Mouse (Mus musculus): ENCODE data around the gene Trp73. TPM values are rescaled to one million over a fixed set of nuclear protein-coding genes. Genes with fewer than 3 reads are reported as not detected.

Trp73 gene
- polyA plus RNA-seq, 1 experiment from 2014 or later = 6.6 TPM

DNA sequence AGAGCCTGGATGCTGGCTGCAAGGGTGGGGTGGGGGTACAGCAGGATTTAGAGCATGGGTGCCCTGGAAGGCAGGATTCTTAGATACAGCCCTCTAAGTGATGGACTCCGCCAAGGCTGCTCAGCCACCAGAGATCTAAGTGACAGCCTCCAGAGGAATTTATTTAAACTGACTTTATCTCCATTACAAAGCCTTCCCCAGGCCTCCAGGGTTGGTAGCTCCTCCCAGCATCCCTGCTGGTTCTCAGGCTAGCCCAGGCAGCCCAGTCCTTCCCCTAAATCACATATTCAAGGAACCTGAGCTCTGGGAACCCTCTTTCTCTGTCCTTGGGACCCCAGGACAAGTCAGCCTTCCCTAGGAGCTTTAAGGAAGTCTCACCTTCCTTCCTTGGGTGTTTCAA is 58.0 kb downstream of the Trp73 start:
- 12% methylated on average over 1 of the region's 1 CpGs for WGBS

DNA sequence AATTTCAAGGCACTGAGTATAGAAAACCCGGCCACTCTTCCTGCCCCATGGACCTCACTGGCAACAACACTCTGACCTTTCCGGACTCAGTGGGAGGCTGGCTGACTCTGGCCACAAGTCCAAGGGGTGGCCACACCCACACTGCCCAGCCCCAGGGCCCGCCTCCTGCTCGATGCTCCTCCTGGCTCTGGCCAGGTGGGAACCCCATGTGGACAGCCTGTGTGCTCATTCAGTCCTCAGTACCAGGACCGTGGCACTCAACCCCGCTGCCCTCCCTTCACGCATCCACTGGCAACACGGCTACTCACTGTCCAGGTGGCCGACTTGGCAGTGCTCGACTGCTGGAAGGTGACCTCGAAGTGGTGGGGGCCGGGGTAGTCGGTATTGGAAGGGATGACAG is 59.0 kb downstream of the Trp73 start:
- WGBS = 2% methylated on average over 13 of the region's 13 CpGs
- Histone ChIP-seq H3K27ac (ENCODE audit: low read depth, low read length) (no peak overlapping the region), H3K36me3 (ENCODE audit: control insufficient read depth, insufficient read depth, low read length) (no peaks in the 10 kb centered on the region), H3K4me1 (replicated peaks; ENCODE audit: control insufficient read depth, insufficient read depth, low read length) (peaks cover 3% of the 10 kb centered on the region; the same call in 1 of the 2 replicates), H3K4me2 (ENCODE audit: low read depth, low read length, severe bottlenecking) (no peak overlapping the region), H3K27me3 (ENCODE audit: control insufficient read depth, insufficient read depth, low read length) (peaks cover 17% of the 10 kb centered on the region), H3K4me3 (ENCODE audit: low read depth, low read length) (no peak overlapping the region), H3K9me3 (ENCODE audit: control insufficient read depth, low read length) (no peaks in the 10 kb centered on the region), H3K9ac (ENCODE audit: low read length) (no peak overlapping the region)
- DNase-seq (ENCODE audit: low spot score) = no peak
- ATAC-seq (replicated peaks; ENCODE audit: low FRiP score) = no peak

More for the DNA sequence above, 58.0 kb downstream of the Trp73 start:
- ATAC-seq (replicated peaks; ENCODE audit: low FRiP score) = no peak
- H3K9me3 ChIP-seq (ENCODE audit: control insufficient read depth, low read length) = no peaks in the 10 kb centered on the region
- H3K9ac ChIP-seq (ENCODE audit: low read length) = no peak overlapping the region
- peaks cover 3% of the 10 kb centered on the region; the same call in 1 of the 2 replicates for H3K4me1 ChIP-seq (replicated peaks; ENCODE audit: control insufficient read depth, insufficient read depth, low read length)
- H3K27me3 ChIP-seq (ENCODE audit: control insufficient read depth, insufficient read depth, low read length) = peaks cover 17% of the 10 kb centered on the region
- no peak overlapping the region for H3K4me3 ChIP-seq (ENCODE audit: low read depth, low read length)
- H3K27ac ChIP-seq (ENCODE audit: low read depth, low read length) = no peak overlapping the region
- H3K36me3 ChIP-seq (ENCODE audit: control insufficient read depth, insufficient read depth, low read length) = no peaks in the 10 kb centered on the region
- H3K4me2 ChIP-seq (ENCODE audit: low read depth, low read length, severe bottlenecking) = no peak overlapping the region
- no peak for DNase-seq (ENCODE audit: low spot score)

DNA sequence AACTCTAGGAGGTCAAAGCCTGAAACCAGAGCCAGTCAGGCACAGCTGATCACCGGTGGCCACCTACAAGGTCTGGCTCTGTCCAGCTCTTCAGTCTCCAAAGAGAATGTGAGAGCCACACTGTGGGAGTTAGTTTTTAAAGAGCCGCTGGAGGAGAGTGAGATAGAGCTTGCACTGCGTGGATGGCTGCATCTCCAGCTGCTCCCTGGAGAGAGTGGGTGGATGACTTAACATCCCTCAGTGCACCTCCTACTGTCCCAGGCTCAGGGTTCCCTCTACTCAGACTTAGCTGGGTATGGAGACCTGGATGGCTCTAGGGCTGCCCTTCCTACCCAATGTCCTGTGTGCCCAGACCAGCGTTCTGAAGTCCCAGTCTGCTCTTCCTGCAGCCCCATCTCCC is 59.8 kb downstream of the Trp73 start:
- Histone ChIP-seq H3K4me2 (ENCODE audit: low read depth, low read length, severe bottlenecking) (no peak overlapping the region), H3K9ac (ENCODE audit: low read length) (no peak overlapping the region), H3K4me3 (ENCODE audit: low read depth, low read length) (no peak overlapping the region), H3K27me3 (ENCODE audit: control insufficient read depth, insufficient read depth, low read length) (peaks cover 17% of the 10 kb centered on the region), H3K4me1 (replicated peaks; ENCODE audit: control insufficient read depth, insufficient read depth, low read length) (peaks cover 3% of the 10 kb centered on the region; the same call in 1 of the 2 replicates), H3K36me3 (ENCODE audit: control insufficient read depth, insufficient read depth, low read length) (no peaks in the 10 kb centered on the region), H3K27ac (ENCODE audit: low read depth, low read length) (no peak overlapping the region), H3K9me3 (ENCODE audit: control insufficient read depth, low read length) (no peaks in the 10 kb centered on the region)
- DNase-seq (ENCODE audit: low spot score) (no peak), ATAC-seq (replicated peaks; ENCODE audit: low FRiP score) (no peak)
- WGBS = 56% methylated on average over 4 of the region's 4 CpGs

- H3K27me3 ChIP-seq (ENCODE audit: control insufficient read depth, insufficient read depth, low read length) = peaks cover 22% of the 10 kb centered on the region
- H3K4me2 ChIP-seq (ENCODE audit: low read depth, low read length, severe bottlenecking) = no peak overlapping the region
- H3K4me1 ChIP-seq (replicated peaks; ENCODE audit: control insufficient read depth, insufficient read depth, low read length) = no peaks in the 10 kb centered on the region
- ATAC-seq (replicated peaks; ENCODE audit: low FRiP score) (no peak), DNase-seq (ENCODE audit: low spot score) (no peak)
- no peaks in the 10 kb centered on the region for H3K9me3 ChIP-seq (ENCODE audit: control insufficient read depth, low read length)
- H3K36me3 ChIP-seq (ENCODE audit: control insufficient read depth, insufficient read depth, low read length) = no peaks in the 10 kb centered on the region
- no peak overlapping the region for H3K27ac ChIP-seq (ENCODE audit: low read depth, low read length)
- no peak overlapping the region for H3K9ac ChIP-seq (ENCODE audit: low read length)
- WGBS = 22% methylated on average over 15 of the region's 16 CpGs
- no peak overlapping the region for H3K4me3 ChIP-seq (ENCODE audit: low read depth, low read length)
Measured at GRCm38 (mm10) chr4:154071941-154072340, 68.1 kb downstream of the Trp73 start.

DNA sequence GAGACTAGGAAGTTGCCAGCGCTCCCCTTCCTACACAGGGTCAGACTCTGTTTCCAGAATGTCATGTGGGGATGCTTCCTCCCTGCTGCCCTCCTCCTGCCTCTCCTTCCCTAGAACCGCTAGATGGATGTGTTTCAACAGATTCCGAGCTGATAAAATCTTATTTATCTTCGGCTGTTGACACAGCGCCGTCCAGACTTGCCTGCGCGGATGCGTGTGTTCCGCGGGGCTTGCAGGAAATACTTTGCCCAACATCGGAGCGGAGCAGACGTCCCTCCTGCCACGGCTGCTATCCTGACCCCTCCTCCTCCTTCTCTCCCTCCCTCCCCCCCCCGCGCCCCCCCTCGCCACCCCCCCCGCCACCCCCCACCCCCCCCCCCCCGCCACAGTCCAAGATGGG is 68.5 kb downstream of the Trp73 start:
- DNase-seq (ENCODE audit: low spot score) = no peak
- Histone ChIP-seq H3K4me1 (replicated peaks; ENCODE audit: control insufficient read depth, insufficient read depth, low read length) (no peaks in the 10 kb centered on the region), H3K27ac (ENCODE audit: low read depth, low read length) (no peak overlapping the region), H3K9ac (ENCODE audit: low read length) (no peak overlapping the region), H3K4me3 (ENCODE audit: low read depth, low read length) (no peak overlapping the region), H3K9me3 (ENCODE audit: control insufficient read depth, low read length) (no peaks in the 10 kb centered on the region), H3K27me3 (ENCODE audit: control insufficient read depth, insufficient read depth, low read length) (peaks cover 22% of the 10 kb centered on the region), H3K4me2 (ENCODE audit: low read depth, low read length, severe bottlenecking) (peak overlapping the region; percentile 26; the same call in 1 of the 2 replicates), H3K36me3 (ENCODE audit: control insufficient read depth, insufficient read depth, low read length) (no peaks in the 10 kb centered on the region)
- under 1% methylated on average over 15 of the region's 20 CpGs for WGBS
- no peak for ATAC-seq (replicated peaks; ENCODE audit: low FRiP score)

GRCm38 (mm10) chr4:154070896-154071295 is 69.1 kb downstream of the Trp73 start:
- Histone ChIP-seq H3K9ac (ENCODE audit: low read length) (no peak overlapping the region), H3K4me2 (ENCODE audit: low read depth, low read length, severe bottlenecking) (no peak overlapping the region), H3K36me3 (ENCODE audit: control insufficient read depth, insufficient read depth, low read length) (no peaks in the 10 kb centered on the region), H3K9me3 (ENCODE audit: control insufficient read depth, low read length) (no peaks in the 10 kb centered on the region), H3K4me1 (replicated peaks; ENCODE audit: control insufficient read depth, insufficient read depth, low read length) (no peaks in the 10 kb centered on the region), H3K27ac (ENCODE audit: low read depth, low read length) (no peak overlapping the region), H3K4me3 (ENCODE audit: low read depth, low read length) (no peak overlapping the region), H3K27me3 (ENCODE audit: control insufficient read depth, insufficient read depth, low read length) (peaks cover 22% of the 10 kb centered on the region)
- ATAC-seq (replicated peaks; ENCODE audit: low FRiP score) (no peak), DNase-seq (ENCODE audit: low spot score) (no peak)
- WGBS = under 1% methylated on average over 5 of the region's 5 CpGs

DNA sequence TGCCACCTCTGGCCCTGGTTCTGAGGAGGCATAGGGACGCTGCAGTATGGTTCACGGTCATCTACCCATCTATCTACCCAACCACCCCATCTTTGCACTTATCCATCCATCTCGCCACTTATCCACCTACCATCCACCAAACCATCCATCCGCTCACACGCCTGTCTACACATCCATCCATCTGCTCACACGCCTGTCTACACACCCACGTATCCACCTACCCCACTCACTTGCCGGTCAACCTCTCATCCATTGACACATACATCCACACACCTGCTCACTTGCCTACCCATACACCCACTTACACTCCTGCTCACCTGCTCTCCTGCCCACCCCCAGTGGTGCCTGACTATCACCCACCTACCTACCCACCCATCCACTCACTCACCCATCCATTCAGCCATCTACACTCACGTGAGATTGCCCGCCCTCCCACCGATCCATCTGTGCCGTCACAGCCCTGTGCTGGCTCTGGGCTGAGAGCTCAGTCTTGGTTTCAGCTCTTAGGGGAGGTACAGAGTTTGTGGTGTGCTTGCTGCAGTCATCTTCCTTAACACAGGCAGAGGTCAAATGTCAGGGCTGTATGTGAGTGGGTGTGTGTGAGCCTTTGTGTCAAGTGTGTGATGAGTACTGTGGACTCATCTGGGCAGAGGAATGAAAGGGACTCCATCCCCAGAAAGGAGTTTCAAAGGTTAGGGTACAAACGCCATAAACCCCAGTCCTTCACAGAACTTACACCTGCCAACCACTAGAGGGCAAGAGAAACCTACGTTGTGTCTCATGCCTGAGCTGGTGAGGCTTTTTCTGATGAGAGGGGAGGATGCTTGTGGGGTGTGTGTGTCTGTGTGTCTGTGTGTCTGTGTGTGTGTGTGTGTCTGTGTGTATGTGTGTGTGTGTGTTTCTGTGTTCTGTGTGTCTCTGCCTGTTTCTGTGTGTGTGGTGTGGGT is 74.9 kb downstream of the Trp73 start:
- H3K27ac ChIP-seq (ENCODE audit: low read depth, low read length) = no peak overlapping the region
- H3K9ac ChIP-seq (ENCODE audit: low read length) = no peak overlapping the region
- no peaks in the 10 kb centered on the region for H3K4me1 ChIP-seq (replicated peaks; ENCODE audit: control insufficient read depth, insufficient read depth, low read length)
- no peak overlapping the region for H3K4me2 ChIP-seq (ENCODE audit: low read depth, low read length, severe bottlenecking)
- no peaks in the 10 kb centered on the region for H3K36me3 ChIP-seq (ENCODE audit: control insufficient read depth, insufficient read depth, low read length)
- WGBS = 67% methylated on average over 14 of the region's 14 CpGs
- peaks cover under 1% of the 10 kb centered on the region; the same call in 1 of the 2 replicates for H3K27me3 ChIP-seq (ENCODE audit: control insufficient read depth, insufficient read depth, low read length)
- H3K4me3 ChIP-seq (ENCODE audit: low read depth, low read length) = no peak overlapping the region
- ATAC-seq (replicated peaks; ENCODE audit: low FRiP score) = no peak
- DNase-seq (ENCODE audit: low spot score) = no peak
- no peaks in the 10 kb centered on the region for H3K9me3 ChIP-seq (ENCODE audit: control insufficient read depth, low read length)

DNA sequence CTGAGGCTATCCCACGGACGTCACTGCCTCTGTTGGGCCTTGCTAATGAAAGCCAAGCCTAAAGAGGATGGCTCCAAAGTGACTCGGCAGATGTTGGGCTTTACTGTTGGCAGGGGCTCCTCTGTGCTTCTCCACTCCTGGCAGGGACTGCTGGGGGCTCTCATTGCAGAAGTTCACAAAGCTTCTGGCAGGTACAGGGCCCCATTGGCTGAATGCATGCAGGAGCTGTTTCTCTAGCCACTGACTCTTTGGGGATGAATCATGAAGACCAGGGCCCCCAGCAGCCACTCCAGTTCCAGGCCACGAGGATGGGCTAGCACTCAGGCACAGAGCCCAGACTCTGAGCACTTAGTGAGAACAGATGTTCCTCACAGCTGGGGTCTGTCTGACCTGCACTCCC is 82.3 kb downstream of the Trp73 start:
- no peaks in the 10 kb centered on the region for H3K9me3 ChIP-seq (ENCODE audit: control insufficient read depth, low read length)
- ATAC-seq (replicated peaks; ENCODE audit: low FRiP score) (no peak), DNase-seq (ENCODE audit: low spot score) (no peak)
- no peak overlapping the region for H3K4me2 ChIP-seq (ENCODE audit: low read depth, low read length, severe bottlenecking)
- H3K36me3 ChIP-seq (ENCODE audit: control insufficient read depth, insufficient read depth, low read length) = no peaks in the 10 kb centered on the region
- H3K27ac ChIP-seq (ENCODE audit: low read depth, low read length) = no peak overlapping the region
- H3K9ac ChIP-seq (ENCODE audit: low read length) = no peak overlapping the region
- no peak overlapping the region for H3K4me3 ChIP-seq (ENCODE audit: low read depth, low read length)
- no peaks in the 10 kb centered on the region for H3K4me1 ChIP-seq (replicated peaks; ENCODE audit: control insufficient read depth, insufficient read depth, low read length)
- 73% methylated on average over 4 of the region's 4 CpGs for WGBS
- H3K27me3 ChIP-seq (ENCODE audit: control insufficient read depth, insufficient read depth, low read length) = no peaks in the 10 kb centered on the region

- H3K27ac ChIP-seq (ENCODE audit: low read depth, low read length) = no peak overlapping the region
- H3K36me3 ChIP-seq (ENCODE audit: control insufficient read depth, insufficient read depth, low read length) = no peaks in the 10 kb centered on the region
- no peak for ATAC-seq (replicated peaks; ENCODE audit: low FRiP score)
- H3K4me1 ChIP-seq (replicated peaks; ENCODE audit: control insufficient read depth, insufficient read depth, low read length) = no peaks in the 10 kb centered on the region
- no peak overlapping the region for H3K9ac ChIP-seq (ENCODE audit: low read length)
- H3K27me3 ChIP-seq (ENCODE audit: control insufficient read depth, insufficient read depth, low read length) = no peaks in the 10 kb centered on the region
- DNase-seq (ENCODE audit: low spot score) = no peak
- no peaks in the 10 kb centered on the region for H3K9me3 ChIP-seq (ENCODE audit: control insufficient read depth, low read length)
- WGBS = 56% methylated on average over 2 of the region's 2 CpGs
- no peak overlapping the region for H3K4me3 ChIP-seq (ENCODE audit: low read depth, low read length)
- H3K4me2 ChIP-seq (ENCODE audit: low read depth, low read length, severe bottlenecking) = no peak overlapping the region
Measured at GRCm38 (mm10) chr4:154056661-154057060, 83.3 kb downstream of the Trp73 start.

Data from forebrain, embryonic 11.5 days (tissue).